Mouse (Mus musculus): ENCODE results near the gene Stat1. TPM values are rescaled to one million over a fixed set of nuclear protein-coding genes. Genes with fewer than 3 reads are reported as not detected.

Stat1 gene
- 10.2 and 11.0 TPM in 2 replicates for polyA plus RNA-seq (2012; rRNA removed)

GRCm38 (mm10) chr1:52118860-52119591, at the start of gene Stat1:
TSS of gene Stat1 (plus strand) at chr1:52119440.

Other genes starting within 250 kb of the Stat1 start
- gene Myo1b, start 203.4 kb upstream of the Stat1 start, polyA plus RNA-seq (2012; rRNA removed), result 2.6 and 3.9 TPM in 2 replicates
- gene Stat4, start 132.3 kb upstream of the Stat1 start, polyA plus RNA-seq (2012; rRNA removed), result 0.02 and 0.03 TPM in 2 replicates
- 2.8 and 5.2 TPM in 2 replicates for gene Gls, start 113.8 kb downstream of the Stat1 start, polyA plus RNA-seq (2012; rRNA removed)

Measured in stomach, adult 2 months (tissue).